Mouse (Mus musculus) MEL (cell line): Measurements from ENCODE around the gene Gnai3. TPM values are rescaled to one million over a fixed set of nuclear protein-coding genes. Genes with fewer than 3 reads are reported as not detected.

Experiments used
- DNase-seq: peaks from one replicate; pipeline ENCODE4 v3.0.0; 2011; ENCODE audit warnings: low read depth, low spot score
- H3K27ac ChIP-seq: 2 replicates; pipeline ENCODE4 v1.5.1; 2012; ENCODE audit warnings: low read depth, mild to moderate bottlenecking, control low read depth, low read length, moderate library complexity; ENCODE audit not compliant: control insufficient read depth
- H3K27me3 ChIP-seq, 2 experiments: fragments of 150-350 bp in 1 of 2; sonication (generic) in 1 of 2; 2 replicates each; pipeline ENCODE4 v1.6.1; 2012; ENCODE audit warnings: low read length in 2 of 2, mild to moderate bottlenecking in 2 of 2, improper control_type of control experiment in 1 of 2, moderate library complexity in 1 of 2; ENCODE audit not compliant: insufficient read depth in 2 of 2, control insufficient read depth in 1 of 2
- H3K36me3 ChIP-seq, 2 experiments: 2 replicates each; pipeline ENCODE4 v1.6.1; 2012 to 2014; ENCODE audit warnings: low read length in 2 of 2, improper control_type of control experiment in 1 of 2, inconsistent platforms in 1 of 2, mild to moderate bottlenecking in 1 of 2; ENCODE audit not compliant: insufficient read depth in 2 of 2, control insufficient read depth in 1 of 2
- H3K4me1 ChIP-seq, 2 experiments: fragments of 150-350 bp in 1 of 2; sonication (generic) in 1 of 2; 2 replicates each; pipeline ENCODE4 v1.6.1; 2012; ENCODE audit warnings: low read length in 2 of 2, improper control_type of control experiment in 1 of 2, mild to moderate bottlenecking in 1 of 2; ENCODE audit not compliant: insufficient read depth in 2 of 2, control insufficient read depth in 1 of 2
- H3K4me3 ChIP-seq, 2 experiments: fragments of 150-350 bp in 1 of 2; sonication (generic) in 1 of 2; 2 replicates each; pipeline ENCODE4 v1.5.1; 2012; ENCODE audit warnings: low read depth in 2 of 2, low read length in 2 of 2, mild to moderate bottlenecking in 2 of 2, moderate library complexity in 2 of 2, control low read depth in 1 of 2, improper control_type of control experiment in 1 of 2; ENCODE audit not compliant: control insufficient read depth in 1 of 2, insufficient read depth in 1 of 2
- H3K79me2 ChIP-seq: 2 replicates; pipeline ENCODE4 v1.6.1; 2012; ENCODE audit warnings: mild to moderate bottlenecking, low read length, moderate library complexity; ENCODE audit not compliant: control insufficient read depth, poor library complexity, insufficient read depth
- H3K9ac ChIP-seq: 2 replicates; pipeline ENCODE4 v1.6.1; 2012; ENCODE audit warnings: low read depth, mild to moderate bottlenecking, control low read depth, low read length, moderate library complexity; ENCODE audit not compliant: control insufficient read depth, poor library complexity, severe bottlenecking
- H3K9me3 ChIP-seq: fragments of 150-350 bp; sonication (generic); replicated peaks from 2 replicates; pipeline ENCODE4 v1.6.1; 2012; ENCODE audit warnings: mild to moderate bottlenecking, low read length, improper control_type of control experiment, moderate library complexity; ENCODE audit not compliant: insufficient read depth
- BHLHE40 ChIP-seq: IDR thresholded peaks from 2 replicates; pipeline ENCODE4 v1.6.1; 2012; ENCODE audit warnings: low read depth, mild to moderate bottlenecking, inconsistent platforms, low read length, improper control_type of control experiment, borderline replicate concordance
- CHD1 ChIP-seq: IDR thresholded peaks from 2 replicates; pipeline ENCODE4 v1.6.1; 2012; ENCODE audit warnings: low read depth, mild to moderate bottlenecking, inconsistent platforms, low read length, improper control_type of control experiment
- CHD2 ChIP-seq: IDR thresholded peaks from 2 replicates; pipeline ENCODE4 v1.6.1; 2011; ENCODE audit warnings: low read length, improper control_type of control experiment
- CTCF ChIP-seq, 3 experiments: IDR thresholded peaks in 2 of 3; conservative IDR thresholded peaks in 1 of 3; 2 replicates each; pipeline ENCODE4 v1.5.1; 2011 to 2012; ENCODE audit warnings: low read length in 3 of 3, low read depth in 2 of 3, mild to moderate bottlenecking in 2 of 3, improper control_type of control experiment in 1 of 3, inconsistent platforms in 1 of 3, mixed read lengths in 1 of 3, moderate library complexity in 1 of 3; ENCODE audit not compliant: control insufficient read depth in 1 of 3, insufficient read depth in 1 of 3, poor library complexity in 1 of 3, severe bottlenecking in 1 of 3
- E2F4 ChIP-seq: IDR thresholded peaks from 2 replicates; pipeline ENCODE4 v1.6.1; 2011; ENCODE audit warnings: low read depth, low read length, improper control_type of control experiment, borderline replicate concordance
- ELF1 ChIP-seq: IDR thresholded peaks from 2 replicates; pipeline ENCODE4 v1.6.1; 2014; ENCODE audit warnings: low read depth, mild to moderate bottlenecking, inconsistent platforms, low read length, improper control_type of control experiment, moderate library complexity
- EP300 ChIP-seq, 2 experiments: IDR thresholded peaks; 2 replicates each; pipeline ENCODE4 v1.6.1; 2011; ENCODE audit warnings: improper control_type of control experiment in 2 of 2, low read length in 2 of 2, low read depth in 1 of 2, mild to moderate bottlenecking in 1 of 2
- ETS1 ChIP-seq: IDR thresholded peaks from 2 replicates; pipeline ENCODE4 v1.6.1; 2012; ENCODE audit warnings: low read depth, mild to moderate bottlenecking, inconsistent platforms, low read length, improper control_type of control experiment, moderate library complexity
- GATA1 ChIP-seq: IDR thresholded peaks from 2 replicates; pipeline ENCODE4 v1.6.1; 2011; ENCODE audit warnings: low read depth, low read length, improper control_type of control experiment
- JUND ChIP-seq: IDR thresholded peaks from 2 replicates; pipeline ENCODE4 v1.6.1; 2011; ENCODE audit warnings: low read depth, mild to moderate bottlenecking, improper control_type of control experiment, low read length
- KAT2A ChIP-seq: conservative IDR thresholded peaks from 2 replicates; pipeline ENCODE4 v1.6.1; 2012; ENCODE audit warnings: low read depth, low read length, improper control_type of control experiment, inconsistent platforms
- MAFK ChIP-seq: IDR thresholded peaks from 2 replicates; pipeline ENCODE4 v1.6.1; 2011; ENCODE audit warnings: low read depth, mild to moderate bottlenecking, low read length, improper control_type of control experiment, borderline replicate concordance
- MAX ChIP-seq: IDR thresholded peaks from 2 replicates; pipeline ENCODE4 v1.6.1; 2011; ENCODE audit warnings: low read length, improper control_type of control experiment
- MAZ ChIP-seq: IDR thresholded peaks from 2 replicates; pipeline ENCODE4 v1.6.1; 2012; ENCODE audit warnings: low read depth, mild to moderate bottlenecking, inconsistent platforms, low read length, improper control_type of control experiment
- MEF2A ChIP-seq: IDR thresholded peaks from 2 replicates; pipeline ENCODE4 v1.6.1; 2014; ENCODE audit warnings: low read depth, mild to moderate bottlenecking, inconsistent platforms, low read length, improper control_type of control experiment; ENCODE audit not compliant: poor library complexity, insufficient replicate concordance, severe bottlenecking; ENCODE audit errors: extremely low read depth
- MXI1 ChIP-seq: IDR thresholded peaks from 2 replicates; pipeline ENCODE4 v1.6.1; 2011; ENCODE audit warnings: mild to moderate bottlenecking, low read depth, low read length, improper control_type of control experiment
- MYB ChIP-seq: IDR thresholded peaks from 2 replicates; pipeline ENCODE4 v1.6.1; 2011; ENCODE audit warnings: mild to moderate bottlenecking, low read depth, low read length, improper control_type of control experiment
- NELFE ChIP-seq: IDR thresholded peaks from 2 replicates; pipeline ENCODE4 v1.6.1; 2011; ENCODE audit warnings: low read depth, low read length, improper control_type of control experiment
- NRF1 ChIP-seq: IDR thresholded peaks from 2 replicates; pipeline ENCODE4 v1.6.1; 2014; ENCODE audit warnings: low read depth, mild to moderate bottlenecking, inconsistent platforms, low read length, improper control_type of control experiment, moderate library complexity; ENCODE audit not compliant: poor library complexity, insufficient read depth, severe bottlenecking
- POLR2A ChIP-seq, 2 experiments: IDR thresholded peaks; 2 replicates each; pipeline ENCODE4 v1.6.1; 2011 to 2012; ENCODE audit warnings: low read length in 2 of 2, mild to moderate bottlenecking in 2 of 2, control low read depth in 1 of 2, improper control_type of control experiment in 1 of 2, low read depth in 1 of 2, moderate library complexity in 1 of 2; ENCODE audit not compliant: control insufficient read depth in 1 of 2, insufficient read depth in 1 of 2, poor library complexity in 1 of 2
- POLR2AphosphoS2 ChIP-seq: IDR thresholded peaks from 2 replicates; pipeline ENCODE4 v1.6.1; 2011; ENCODE audit warnings: low read length, improper control_type of control experiment
- POLR2AphosphoS5 ChIP-seq: IDR thresholded peaks from 2 replicates; pipeline ENCODE4 v1.6.1; 2012; ENCODE audit warnings: low read depth, borderline replicate concordance, mild to moderate bottlenecking, inconsistent platforms, low read length, moderate library complexity, mixed read lengths
- RAD21 ChIP-seq: IDR thresholded peaks from 2 replicates; pipeline ENCODE4 v1.6.1; 2011; ENCODE audit warnings: mild to moderate bottlenecking, low read depth, low read length, improper control_type of control experiment
- RCOR1 ChIP-seq: IDR thresholded peaks from 2 replicates; pipeline ENCODE4 v1.6.1; 2012; ENCODE audit warnings: low read depth, mild to moderate bottlenecking, inconsistent platforms, low read length, improper control_type of control experiment
- SIN3A ChIP-seq: IDR thresholded peaks from 2 replicates; pipeline ENCODE4 v1.6.1; 2012; ENCODE audit warnings: low read length, improper control_type of control experiment, inconsistent platforms
- SMC3 ChIP-seq: IDR thresholded peaks from 2 replicates; pipeline ENCODE4 v1.6.1; 2011; ENCODE audit warnings: low read depth, low read length, improper control_type of control experiment
- TBP ChIP-seq: IDR thresholded peaks from 2 replicates; pipeline ENCODE4 v1.8.0; 2011; ENCODE audit warnings: low read depth, low read length, improper control_type of control experiment
- TCF12 ChIP-seq: IDR thresholded peaks from 2 replicates; pipeline ENCODE4 v1.6.1; 2014; ENCODE audit warnings: low read depth, mild to moderate bottlenecking, inconsistent platforms, low read length, improper control_type of control experiment, moderate library complexity
- UBTF ChIP-seq: IDR thresholded peaks from 2 replicates; pipeline ENCODE4 v1.6.1; 2012; ENCODE audit warnings: low read depth, mild to moderate bottlenecking, inconsistent platforms, low read length, improper control_type of control experiment, moderate library complexity, borderline replicate concordance; ENCODE audit not compliant: insufficient read depth
- USF2 ChIP-seq, 2 experiments: IDR thresholded peaks; 2 replicates each; pipeline ENCODE4 v1.6.1; 2011 to 2012; ENCODE audit warnings: improper control_type of control experiment in 2 of 2, low read length in 2 of 2, borderline replicate concordance in 1 of 2, inconsistent platforms in 1 of 2, low read depth in 1 of 2, mild to moderate bottlenecking in 1 of 2; ENCODE audit not compliant: insufficient read depth in 1 of 2
- ZC3H11A ChIP-seq: IDR thresholded peaks from 2 replicates; pipeline ENCODE4 v1.6.1; 2012; ENCODE audit warnings: low read depth, mild to moderate bottlenecking, inconsistent platforms, low read length, improper control_type of control experiment
- ZKSCAN1 ChIP-seq: IDR thresholded peaks from 2 replicates; pipeline ENCODE4 v1.6.1; 2012; ENCODE audit warnings: low read depth, mild to moderate bottlenecking, inconsistent platforms, low read length, improper control_type of control experiment, moderate library complexity
- ZMIZ1 ChIP-seq: IDR thresholded peaks from 2 replicates; pipeline ENCODE4 v1.6.1; 2012; ENCODE audit warnings: low read depth, mild to moderate bottlenecking, inconsistent platforms, low read length, improper control_type of control experiment, moderate library complexity
- ZNF384 ChIP-seq: IDR thresholded peaks from 2 replicates; pipeline ENCODE4 v1.6.1; 2012; ENCODE audit warnings: low read depth, mild to moderate bottlenecking, inconsistent platforms, low read length, improper control_type of control experiment
- polyA plus RNA-seq, 2 experiments: library from polyadenylated mRNA; stranded (reverse) in 1 of 2; unstranded in 1 of 2; fragments of >175 nt in 1 of 2; fragments of >200 nt in 1 of 2; gene quantifications; 2 replicates each; pipeline versions ENCODE4 v1.2.1 to v1.2.4; 2012; ENCODE audit warnings: low replicate concordance in 2 of 2, low read depth in 1 of 2; ENCODE audit not compliant: insufficient read length in 2 of 2, insufficient read depth in 1 of 2, missing spikeins in 1 of 2
- total RNA-seq: library from RNA; depleted of rRNA; stranded (reverse); fragments of 300-350 nt; gene quantifications from 2 replicates; pipeline ENCODE4 v1.2.3, GENCODE M21; 2012; rRNA removed

The Gnai3 gene
- total RNA-seq: 92.1 and 111 TPM in 2 replicates
- 10 to 100 TPM; 74.2 to 96.4 TPM for polyA plus RNA-seq

GRCm38 (mm10) chr3:108145534-108146445, at the start of gene Gnai3:
Gene Gnai3 (minus strand): TSS chr3:108146146.
- Histone ChIP-seq H3K4me3 (peak within 1 kb of the TSS; percentile 92 to 97), H3K27ac (peak within 1 kb of the TSS; percentile 99), H3K9ac (peak within 1 kb of the TSS; percentile 94), H3K9me3 (no peaks in the 10 kb centered on the region), H3K27me3 (no peaks in the 10 kb centered on the region), H3K36me3 (peaks cover 3 to 32% of the 10 kb centered on the region in 2 experiments; a peak in 3 of 4 replicates), H3K4me1 (peaks cover 9 to 11% of the 10 kb centered on the region in 2 experiments), H3K79me2 (peaks cover 40% of the 10 kb centered on the region)
- peak; percentile 97 for DNase-seq
- TF ChIP-seq SIN3A: peak; percentile 93
- no peak for TF ChIP-seq RAD21
- TF ChIP-seq POLR2AphosphoS5: peak; percentile 47; the same call in 1 of the 2 replicates
- peak; percentile 96 for TF ChIP-seq POLR2AphosphoS2
- no peak for TF ChIP-seq ZKSCAN1
- peak; percentile 77; the same call in 1 of the 2 replicates for TF ChIP-seq UBTF
- peak; percentile 71 for TF ChIP-seq ETS1
- TF ChIP-seq E2F4: peak; percentile 57; the same call in 1 of the 2 replicates
- TF ChIP-seq CTCF (IDR thresholded peaks at IDR 0.05 in 2 of 3, conservative IDR thresholded peaks at IDR 0.05 in 1 of 3; ENCODE audit: control insufficient read depth in 1 of 3, insufficient read depth in 1 of 3, low read depth in 2 of 3, low read length in 3 of 3, poor library complexity in 1 of 3, severe bottlenecking in 1 of 3): no peak
- peak; percentile 89 for TF ChIP-seq MXI1
- no peak for TF ChIP-seq ZNF384
- no peak for TF ChIP-seq SMC3
- TF ChIP-seq MYB: peak; percentile 92
- TF ChIP-seq EP300 (IDR thresholded peaks at IDR 0.05; ENCODE audit: low read depth in 1 of 2, low read length in 2 of 2): peak; percentile 36 to 79; a peak in 3 of 4 replicates
- peak; percentile 66; the same call in 1 of the 2 replicates for TF ChIP-seq KAT2A
- TF ChIP-seq BHLHE40: no peak
- TF ChIP-seq CHD1: 0 out of 2 replicates have a peak, but pooled peaks have one; percentile 89
- peak; percentile 93 for TF ChIP-seq TBP
- TF ChIP-seq MEF2A: 0 out of 2 replicates have a peak, but pooled peaks have one; percentile 42
- TF ChIP-seq MAZ: peak; percentile 88
- no peak for TF ChIP-seq GATA1
- peak; percentile 73 for TF ChIP-seq TCF12
- no peak for TF ChIP-seq CHD2
- TF ChIP-seq USF2 (IDR thresholded peaks at IDR 0.05; ENCODE audit: borderline replicate concordance in 1 of 2, insufficient read depth in 1 of 2, low read depth in 1 of 2, low read length in 2 of 2): no peak
- TF ChIP-seq ZC3H11A: no peak
- TF ChIP-seq NELFE: peak; percentile 97
- TF ChIP-seq POLR2A (IDR thresholded peaks at IDR 0.05; ENCODE audit: control insufficient read depth in 1 of 2, insufficient read depth in 1 of 2, low read depth in 1 of 2, low read length in 2 of 2, poor library complexity in 1 of 2): peak; percentile 87 to 95
- peak; percentile 24; the same call in 1 of the 2 replicates for TF ChIP-seq RCOR1
- peak; percentile 82 for TF ChIP-seq MAX
- peak; percentile 16; the same call in 1 of the 2 replicates for TF ChIP-seq NRF1
- peak; percentile 94 for TF ChIP-seq ZMIZ1
- no peak for TF ChIP-seq MAFK
- TF ChIP-seq ELF1: peak; percentile 89
- no peak for TF ChIP-seq JUND
